Mouse (Mus musculus) heart, postnatal 0 days (tissue): ENCODE measurements around the gene Nsf. TPM values are rescaled to one million over a fixed set of nuclear protein-coding genes. Genes with fewer than 3 reads are reported as not detected.

ENCODE experiments used
- ATAC-seq: fragments of 200-750 bp; cut with Nextera tagmentation; 2 replicates; pipeline ENCODE4 v1.8.0; 2017; ENCODE audit warnings: low read depth, moderate number of reproducible peaks, moderate library complexity; ENCODE audit not compliant: insufficient read depth
- DNase-seq: peaks from one replicate; pipeline ENCODE4 v3.0.0-alpha.2; 2016; ENCODE audit warnings: low spot score
- H3K27ac ChIP-seq: fragments of 300-500 bp; sonication (generic); 2 replicates; pipeline ENCODE4 v1.5.1; 2014; ENCODE audit warnings: low read depth, mild to moderate bottlenecking
- H3K27me3 ChIP-seq: fragments of 300-500 bp; sonication (generic); 2 replicates; pipeline ENCODE4 v1.6.1; 2014; ENCODE audit warnings: low read length, mixed read lengths; ENCODE audit not compliant: control insufficient read depth, insufficient read depth
- H3K36me3 ChIP-seq: fragments of 300-500 bp; sonication (generic); replicated peaks from 2 replicates; pipeline ENCODE4 v1.6.1; 2014; ENCODE audit warnings: low read length, mixed read lengths; ENCODE audit not compliant: control insufficient read depth, insufficient read depth
- H3K4me1 ChIP-seq: fragments of 300-500 bp; sonication (generic); 2 replicates; pipeline ENCODE4 v1.6.1; 2014; ENCODE audit warnings: antibody characterized with exemption; ENCODE audit not compliant: control insufficient read depth, insufficient read depth
- H3K4me2 ChIP-seq: fragments of 300-500 bp; sonication (generic); 2 replicates; pipeline ENCODE4 v1.6.1; 2014; ENCODE audit warnings: low read depth, mild to moderate bottlenecking, low read length, moderate library complexity
- H3K4me3 ChIP-seq: fragments of 300-500 bp; sonication (generic); 2 replicates; pipeline ENCODE4 v1.5.1; 2014; ENCODE audit warnings: low read depth, low read length
- H3K9ac ChIP-seq: fragments of 300-500 bp; sonication (generic); replicated peaks from 2 replicates; pipeline ENCODE4 v1.6.1; 2014; ENCODE audit warnings: low read depth, low read length, mixed read lengths
- H3K9me3 ChIP-seq: fragments of 300-500 bp; sonication (generic); replicated peaks from 2 replicates; pipeline ENCODE4 v1.6.1; 2016; ENCODE audit warnings: low read length; ENCODE audit not compliant: control insufficient read depth
- CTCF ChIP-seq: IDR thresholded peaks from 2 replicates; pipeline ENCODE4 v1.5.1; 2016; ENCODE audit warnings: antibody characterized with exemption, control low read depth, low read depth
- EP300 ChIP-seq: IDR thresholded peaks from 2 replicates; pipeline ENCODE4 v1.6.1; 2016; ENCODE audit warnings: antibody characterized with exemption, low read depth
- WGBS: fragments of 180-500 bp; shearing (Covaris S2); extraction: QIAGEN DNeasy Blood & Tissue Kit; methylation state at CpG from one replicate; pipeline ENCODE4 v1.1.7; 2014; 5-methylcytosine and 5-hydroxymethylcytosine counted together
- polyA plus RNA-seq: library from polyadenylated mRNA; unstranded; fragments of >200 nt; fragmentation: Nextera tagmentation; extraction: Ambion mirVana; gene quantifications from 2 replicates; pipeline ENCODE4 v1.2.1, GENCODE M21; 2015
- total RNA-seq: library from RNA; depleted of rRNA; stranded (reverse); fragments of >200 nt; gene quantifications from 2 replicates; pipeline ENCODE4 v1.2.3, GENCODE M21; 2014; ENCODE audit warnings: low replicate concordance

Gene Nsf
- total and polyA plus RNA-seq, 2 experiments from 2014 or later, result 24.9 to 25.2 TPM

DNA sequence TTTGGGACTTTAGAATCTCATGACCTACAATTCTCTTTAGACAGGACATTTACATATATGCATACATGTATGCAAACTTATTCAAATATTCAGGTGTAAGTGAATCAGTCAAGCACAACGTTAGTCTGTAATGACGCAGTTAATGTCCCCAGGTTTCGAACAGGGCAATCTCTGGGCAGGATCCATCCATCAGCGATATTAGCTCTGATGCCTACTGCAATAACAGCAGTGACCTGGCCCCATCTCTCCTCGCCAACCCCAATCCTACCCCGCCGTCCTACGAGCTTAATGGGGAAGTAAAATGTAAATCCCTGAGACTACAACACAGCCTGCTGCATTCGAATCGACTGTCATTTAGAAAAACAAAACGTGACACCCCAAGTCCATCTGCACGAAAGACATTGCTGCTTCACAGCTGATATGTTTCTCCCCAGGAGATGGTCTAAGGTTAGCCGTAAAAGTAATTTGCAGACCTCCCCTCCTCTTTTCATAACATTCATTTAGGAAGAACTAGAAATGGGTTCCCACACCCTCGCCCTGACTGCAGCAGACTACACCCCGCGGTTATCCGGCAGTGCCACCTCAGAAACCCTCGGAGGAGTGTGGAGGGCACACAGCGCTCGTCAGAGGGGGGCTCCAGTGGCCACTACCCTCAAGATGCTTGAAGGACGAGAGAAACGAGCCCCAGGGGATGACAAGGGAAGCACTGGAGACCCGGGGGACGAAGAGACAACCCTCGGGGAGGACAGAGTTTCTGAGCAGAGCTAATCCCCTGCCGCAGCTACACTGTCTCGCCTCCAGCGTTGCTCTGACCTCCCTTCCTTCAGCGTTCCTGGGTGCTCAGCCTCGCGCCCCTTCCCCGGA is 592 bp downstream of the Nsf start:
- Histone ChIP-seq H3K27me3 (no peaks in the 10 kb centered on the region), H3K9ac (peak overlapping the region; percentile 86), H3K9me3 (no peaks in the 10 kb centered on the region), H3K27ac (peak overlapping the region; percentile 65), H3K36me3 (no peaks in the 10 kb centered on the region), H3K4me2 (peak overlapping the region; percentile 85), H3K4me3 (peak overlapping the region; percentile 87), H3K4me1 (peaks cover 9% of the 10 kb centered on the region; the same call in 1 of the 2 replicates)
- ATAC-seq, result peak; percentile 65
- TF ChIP-seq CTCF (no peak), EP300 (no peak)
- peak; percentile 11 for DNase-seq
- WGBS, result 2% methylated on average over 32 of the region's 32 CpGs

DNA sequence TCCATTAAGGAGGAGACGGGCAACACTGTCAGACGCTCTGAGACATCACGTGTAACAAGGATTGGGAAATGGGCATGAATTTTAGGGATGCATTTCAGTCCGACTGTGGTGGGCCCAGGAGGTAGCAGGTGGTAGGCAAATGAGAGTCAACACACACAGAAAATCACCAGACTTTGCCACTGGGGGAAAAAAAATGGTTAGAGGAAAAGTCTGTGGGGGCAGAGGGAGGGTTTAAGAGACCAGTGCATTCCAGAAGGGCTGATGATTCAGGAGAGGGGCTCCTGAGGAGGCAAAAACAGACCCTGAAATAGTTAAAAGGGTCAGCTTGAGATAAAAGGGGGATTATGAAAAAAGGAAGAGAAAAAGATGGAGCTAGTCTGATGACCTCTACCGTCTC is 1.2 kb downstream of the Nsf start:
- TF ChIP-seq CTCF (no peak), EP300 (no peak)

DNA sequence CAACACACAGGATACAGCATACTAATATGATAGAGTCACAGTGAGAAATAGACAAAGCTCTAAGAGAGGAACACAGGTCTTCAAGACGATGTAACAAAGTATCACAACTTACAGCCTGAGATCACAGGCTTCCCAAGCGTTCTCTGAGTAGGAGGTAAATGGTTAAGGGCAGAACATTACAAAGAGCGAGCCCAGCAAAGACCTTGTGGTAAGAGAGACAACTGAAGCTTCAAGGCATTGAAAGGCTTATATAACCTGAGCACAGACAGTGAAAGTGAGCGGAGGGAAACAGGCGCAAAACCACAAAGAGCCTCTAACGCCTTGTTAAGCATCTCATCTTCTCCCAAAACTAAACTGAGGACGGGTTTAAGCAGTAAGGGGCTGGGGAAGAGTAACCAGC is 2.8 kb downstream of the Nsf start:
- ATAC-seq, result no peak
- WGBS, result 89% methylated on average over 7 of the region's 7 CpGs
- Histone ChIP-seq H3K27ac (no peak overlapping the region), H3K27me3 (no peaks in the 10 kb centered on the region), H3K4me1 (peaks cover 9% of the 10 kb centered on the region; the same call in 1 of the 2 replicates), H3K4me3 (no peak overlapping the region), H3K4me2 (no peak overlapping the region), H3K9ac (no peak overlapping the region), H3K9me3 (no peaks in the 10 kb centered on the region), H3K36me3 (no peaks in the 10 kb centered on the region)
- DNase-seq, result no peak
- TF ChIP-seq CTCF (no peak), EP300 (no peak)

More for the DNA sequence above, 1.2 kb downstream of the Nsf start:
- H3K27me3 ChIP-seq, result no peaks in the 10 kb centered on the region
- H3K9ac ChIP-seq, result 0 out of 2 replicates have a peak overlapping the region, but pooled peaks have one; percentile 86
- H3K27ac ChIP-seq, result no peak overlapping the region
- peak overlapping the region; percentile 85 for H3K4me2 ChIP-seq
- no peaks in the 10 kb centered on the region for H3K9me3 ChIP-seq
- ATAC-seq (no peak), DNase-seq (no peak)
- H3K4me3 ChIP-seq, result peak overlapping the region; percentile 87; the same call in 1 of the 2 replicates
- no peaks in the 10 kb centered on the region for H3K36me3 ChIP-seq
- peaks cover 9% of the 10 kb centered on the region; the same call in 1 of the 2 replicates for H3K4me1 ChIP-seq
- WGBS, result 76% methylated on average over 5 of the region's 5 CpGs

DNA sequence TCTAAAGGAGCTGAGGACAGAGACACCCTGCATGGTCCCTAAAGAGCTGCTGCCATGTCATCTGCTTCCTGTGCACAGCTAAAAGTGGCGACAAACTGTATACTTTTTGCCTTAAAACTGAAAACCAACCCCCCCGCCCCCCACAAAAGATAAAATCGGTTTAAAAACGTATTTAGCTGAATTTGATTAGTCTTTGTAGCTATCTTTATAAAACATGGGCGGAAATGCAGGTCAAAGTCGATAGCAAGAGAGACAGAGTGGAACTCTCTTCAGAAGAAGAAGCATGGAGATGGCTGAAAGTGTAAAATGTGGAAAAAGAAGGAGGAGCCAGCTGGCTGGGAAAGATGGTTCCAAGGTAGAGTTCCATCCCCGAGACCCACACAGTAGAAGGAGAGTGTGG is 4.9 kb downstream of the Nsf start:
- 84% methylated on average over 7 of the region's 7 CpGs for WGBS
- TF ChIP-seq CTCF (no peak), EP300 (no peak)
- H3K27ac ChIP-seq, result no peak overlapping the region
- H3K4me1 ChIP-seq, result peaks cover 9% of the 10 kb centered on the region; the same call in 1 of the 2 replicates
- H3K4me2 ChIP-seq, result no peak overlapping the region
- no peak overlapping the region for H3K4me3 ChIP-seq
- no peaks in the 10 kb centered on the region for H3K27me3 ChIP-seq
- no peaks in the 10 kb centered on the region for H3K36me3 ChIP-seq
- H3K9me3 ChIP-seq, result no peaks in the 10 kb centered on the region
- DNase-seq, result no peak
- ATAC-seq, result no peak
- no peak overlapping the region for H3K9ac ChIP-seq

DNA sequence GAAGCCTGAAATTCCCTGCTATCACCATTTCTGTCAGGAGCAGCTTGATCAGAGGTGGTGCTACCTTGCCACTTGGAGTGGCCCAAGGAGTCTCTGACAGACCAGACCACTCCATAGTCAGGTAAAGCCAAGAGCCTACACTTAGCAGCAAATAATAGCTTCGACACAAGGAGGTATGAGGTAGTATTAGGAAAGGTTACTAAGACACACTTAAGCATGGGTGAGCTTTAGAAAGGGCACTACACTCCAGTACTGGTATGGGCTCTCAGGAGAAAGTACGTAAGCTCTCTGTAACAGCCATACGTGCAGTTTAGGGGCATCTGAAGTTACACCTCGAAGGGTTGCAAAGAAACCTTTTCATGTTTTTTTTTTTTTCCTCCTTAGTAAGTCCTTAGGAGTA is 11.1 kb downstream of the Nsf start:
- Histone ChIP-seq H3K4me3 (no peak overlapping the region), H3K9me3 (no peaks in the 10 kb centered on the region), H3K27me3 (no peaks in the 10 kb centered on the region), H3K36me3 (no peaks in the 10 kb centered on the region), H3K9ac (no peak overlapping the region), H3K4me1 (no peaks in the 10 kb centered on the region), H3K27ac (no peak overlapping the region), H3K4me2 (no peak overlapping the region)
- 89% methylated on average over 4 of the region's 4 CpGs for WGBS
- no peak for DNase-seq
- no peak for ATAC-seq
- TF ChIP-seq CTCF (no peak), EP300 (no peak)
